Mouse (Mus musculus) natural killer cell, adult 2 months (primary cell): ENCODE data around the gene Osbpl9.

Source experiments
- DNase-seq, 2 experiments: peaks; one replicate each; pipeline ENCODE4 v3.0.0; 2022; ENCODE audit warnings: low spot score in 2 of 2

The Osbpl9 gene

GRCm38 (mm10) chr4:109043294-109043693, 158.8 kb downstream of the Osbpl9 start:
- DNase-seq = no peak

- DNase-seq = no peak
These were observed 159.3 kb downstream of the Osbpl9 start for GRCm38 (mm10) chr4:109042739-109043138.

GRCm38 (mm10) chr4:109036327-109036726, 165.7 kb downstream of the Osbpl9 start:
- peak; percentile 44 to 56 for DNase-seq

GRCm38 (mm10) chr4:109030266-109030665, 171.8 kb downstream of the Osbpl9 start:
- DNase-seq = no peak

- no peak for DNase-seq
These were observed 172.2 kb downstream of the Osbpl9 start for GRCm38 (mm10) chr4:109029857-109030256.

- DNase-seq = no peak
These were observed 175.5 kb downstream of the Osbpl9 start for GRCm38 (mm10) chr4:109026543-109026942.

GRCm38 (mm10) chr4:109025061-109025460, 177.0 kb downstream of the Osbpl9 start:
- DNase-seq = no peak

- no peak for DNase-seq
These were observed 180.1 kb downstream of the Osbpl9 start for GRCm38 (mm10) chr4:109021976-109022375.

GRCm38 (mm10) chr4:109019301-109019700, 182.8 kb downstream of the Osbpl9 start:
- no peak for DNase-seq

- DNase-seq = no peak
These were observed 184.6 kb downstream of the Osbpl9 start for GRCm38 (mm10) chr4:109017441-109017840.

- DNase-seq = no peak
These were observed 188.0 kb downstream of the Osbpl9 start for GRCm38 (mm10) chr4:109014091-109014490.
